Mouse (Mus musculus) ES-E14 (cell line): ENCODE data around the gene Bax.

ENCODE experiments used
- CHD2 ChIP-seq: IDR thresholded peaks from 2 replicates; pipeline ENCODE4 v1.6.1; 2014; ENCODE audit warnings: mild to moderate bottlenecking, low read depth, low read length, inconsistent platforms
- HCFC1 ChIP-seq: IDR thresholded peaks from 2 replicates; pipeline ENCODE4 v1.6.1; 2012; ENCODE audit warnings: low read length, inconsistent platforms, borderline replicate concordance; ENCODE audit not compliant: insufficient read depth
- MAFK ChIP-seq: IDR thresholded peaks from 2 replicates; pipeline ENCODE4 v1.6.1; 2014; ENCODE audit warnings: mild to moderate bottlenecking, low read depth, low read length, inconsistent platforms; ENCODE audit not compliant: insufficient read depth
- ZC3H11A ChIP-seq: IDR thresholded peaks from 2 replicates; pipeline ENCODE4 v1.6.1; 2012; ENCODE audit warnings: low read depth, mild to moderate bottlenecking, inconsistent platforms, low read length, borderline replicate concordance
- ZNF384 ChIP-seq: IDR thresholded peaks from 2 replicates; pipeline ENCODE4 v1.6.1; 2012; ENCODE audit warnings: low read depth, low read length, inconsistent platforms

DNA sequence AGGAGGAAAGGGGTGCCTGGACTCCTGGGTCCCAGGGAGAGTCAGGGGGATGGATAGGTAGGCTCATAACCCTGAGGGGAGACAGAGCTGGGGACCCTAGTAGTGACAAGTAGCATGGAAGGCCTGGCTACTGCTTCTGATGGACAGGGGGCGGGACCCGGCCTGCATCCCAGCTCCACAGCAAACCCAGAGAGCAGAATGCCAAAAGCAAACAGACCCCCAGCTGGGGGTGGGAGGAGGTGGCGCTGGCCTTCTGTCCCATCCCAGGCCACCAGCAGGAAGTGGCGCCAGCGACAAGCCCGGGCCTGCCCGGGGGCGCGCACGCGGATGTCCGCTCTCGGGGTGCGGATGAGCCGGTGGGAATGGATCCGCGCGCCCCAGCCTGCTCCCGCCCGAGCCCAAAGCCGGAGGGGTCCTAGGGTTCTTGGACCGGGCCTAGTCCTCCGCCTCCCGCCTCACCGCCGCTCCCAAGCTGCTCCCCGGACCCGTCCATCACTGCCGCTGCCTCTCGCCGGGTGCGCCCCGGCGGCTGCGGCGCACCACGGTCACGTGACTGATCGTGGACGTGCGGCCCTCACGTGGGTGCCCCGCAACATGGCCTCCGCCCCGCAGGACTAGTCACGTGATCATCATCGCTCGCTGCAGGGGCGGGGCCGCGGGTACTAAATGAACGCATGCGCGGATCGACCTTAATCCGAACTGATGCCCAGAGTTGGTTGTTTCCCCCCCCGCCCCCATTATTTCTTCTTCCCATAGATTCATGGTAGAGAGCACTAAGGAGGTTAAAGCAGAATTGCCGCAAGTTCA, at the start of gene Bax:
- TF ChIP-seq ZNF384 (no peak), CHD2 (no peak), ZC3H11A (no peak), MAFK (no peak), HCFC1 (peak; percentile 83)
